Mouse (Mus musculus): ENCODE data around the gene Ppp1r13b.

DNA sequence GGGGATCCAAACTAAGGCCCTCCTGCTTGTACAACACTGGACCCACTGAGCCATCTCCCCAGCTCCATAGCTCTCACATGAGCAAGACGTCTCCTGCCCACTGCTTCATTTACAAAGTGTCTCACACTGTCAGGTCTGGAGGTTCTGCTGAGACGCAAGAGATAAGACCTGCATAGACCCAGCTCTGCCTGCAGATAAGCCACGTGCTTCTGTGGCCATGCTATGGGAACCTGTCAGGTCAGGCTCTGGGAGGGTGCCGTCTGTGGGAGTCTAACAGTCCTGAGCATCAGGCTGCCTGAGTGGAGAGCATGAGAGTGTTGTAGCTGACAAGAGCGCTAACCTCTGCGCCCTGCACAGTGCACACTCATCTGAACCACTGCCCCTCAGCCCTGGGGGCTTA lies 120.9 kb downstream of the Ppp1r13b start:
- TF ChIP-seq CTCF (IDR thresholded peaks at IDR 0.05; ENCODE audit: low read depth) (no peak), EP300 (optimal IDR thresholded peaks at IDR 0.05) (no peak)
